Mouse (Mus musculus) liver, adult 2 months (tissue): ENCODE data around the gene Sgms1.

Source experiments
- CTCF ChIP-seq: fragments of 200-500 bp; IDR thresholded peaks from 2 replicates; pipeline ENCODE4 v1.5.1; 2011; ENCODE audit warnings: low read depth, low read length, control low read depth
- POLR2A ChIP-seq: fragments of 200-500 bp; IDR thresholded peaks from 2 replicates; pipeline ENCODE4 v1.6.1; 2011; ENCODE audit warnings: low read length, control low read depth; ENCODE audit not compliant: insufficient read depth; ENCODE audit errors: extremely low read depth

DNA sequence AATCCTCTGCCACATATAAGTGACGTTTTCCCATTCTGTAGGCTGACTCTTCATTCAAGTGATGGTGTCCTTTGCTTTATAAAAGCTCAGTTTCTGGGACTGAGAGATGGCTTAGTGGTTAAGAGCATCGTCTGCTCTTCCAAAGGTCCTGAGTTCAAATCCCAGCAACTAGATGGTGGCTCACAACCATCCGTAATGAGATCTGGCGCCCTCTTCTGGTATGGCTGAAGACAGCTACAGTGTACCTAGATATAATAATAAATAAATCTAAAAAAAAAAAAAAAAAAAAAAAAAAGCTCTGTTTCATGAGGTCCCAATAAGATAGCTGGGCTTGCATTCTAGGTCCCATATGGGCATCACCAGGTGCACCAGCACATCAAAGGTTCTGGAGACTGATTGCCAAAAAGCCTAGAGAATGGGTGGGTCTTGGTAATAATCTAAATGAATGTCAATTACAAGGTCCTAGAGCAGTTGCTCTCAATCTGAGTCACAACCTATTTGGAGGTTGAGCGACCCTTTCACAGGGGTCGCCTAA is 272.0 kb downstream of the Sgms1 start:
- no peak for TF ChIP-seq POLR2A
- TF ChIP-seq CTCF: no peak; the same call in 1 of the 2 replicates
